Mouse (Mus musculus) heart, embryonic 12.5 days (tissue): ENCODE data around the gene Tns1. TPM values are rescaled to one million over a fixed set of nuclear protein-coding genes. Genes with fewer than 3 reads are reported as not detected.
A peak's percentile ranks its signal among the peaks of the same experiment; 100 is the strongest.

Source experiments
- ATAC-seq: fragments of 200-750 bp; cut with Nextera tagmentation; 2 replicates; pipeline ENCODE4 v1.8.0; 2017; ENCODE audit warnings: moderate TSS enrichment, moderate library complexity; ENCODE audit not compliant: insufficient number of reproducible peaks, low FRiP score
- H3K27ac ChIP-seq: fragments of 300-500 bp; sonication (generic); 2 replicates; pipeline ENCODE4 v1.5.1; 2016; ENCODE audit warnings: mild to moderate bottlenecking, moderate library complexity; ENCODE audit not compliant: poor library complexity, severe bottlenecking
- H3K27me3 ChIP-seq: fragments of 300-500 bp; sonication (generic); replicated peaks from 2 replicates; pipeline ENCODE4 v1.6.1; 2016; ENCODE audit warnings: mild to moderate bottlenecking, moderate library complexity
- H3K36me3 ChIP-seq: fragments of 300-500 bp; sonication (generic); 2 replicates; pipeline ENCODE4 v1.6.1; 2016; ENCODE audit warnings: mild to moderate bottlenecking, moderate library complexity
- H3K4me1 ChIP-seq: fragments of 300-500 bp; sonication (generic); replicated peaks from 2 replicates; pipeline ENCODE4 v1.6.1; 2016; ENCODE audit warnings: mild to moderate bottlenecking
- H3K4me2 ChIP-seq: fragments of 300-500 bp; sonication (generic); 2 replicates; pipeline ENCODE4 v1.6.1; 2016; ENCODE audit warnings: mild to moderate bottlenecking, moderate library complexity
- H3K4me3 ChIP-seq: fragments of 300-500 bp; sonication (generic); 2 replicates; pipeline ENCODE4 v1.5.1; 2016; ENCODE audit warnings: mild to moderate bottlenecking
- H3K9ac ChIP-seq: fragments of 300-500 bp; sonication (generic); 2 replicates; pipeline ENCODE4 v1.6.1; 2016; ENCODE audit warnings: mild to moderate bottlenecking, moderate library complexity
- H3K9me3 ChIP-seq: fragments of 300-500 bp; sonication (generic); replicated peaks from 2 replicates; pipeline ENCODE4 v1.6.1; 2016; ENCODE audit warnings: mild to moderate bottlenecking, moderate library complexity
- WGBS: fragments of 180-500 bp; shearing (Covaris S2); methylation state at CpG from one replicate; pipeline ENCODE4 v1.1.7; 2016; 5-methylcytosine and 5-hydroxymethylcytosine counted together
- polyA plus RNA-seq: library from polyadenylated mRNA; unstranded; fragments of >200 nt; fragmentation: Nextera tagmentation; extraction: Ambion mirVana; gene quantifications from 2 replicates; pipeline ENCODE4 v1.2.1, GENCODE M21; 2016

Gene Tns1
- polyA plus RNA-seq, 1 experiment from 2014 or later: 115 TPM

DNA sequence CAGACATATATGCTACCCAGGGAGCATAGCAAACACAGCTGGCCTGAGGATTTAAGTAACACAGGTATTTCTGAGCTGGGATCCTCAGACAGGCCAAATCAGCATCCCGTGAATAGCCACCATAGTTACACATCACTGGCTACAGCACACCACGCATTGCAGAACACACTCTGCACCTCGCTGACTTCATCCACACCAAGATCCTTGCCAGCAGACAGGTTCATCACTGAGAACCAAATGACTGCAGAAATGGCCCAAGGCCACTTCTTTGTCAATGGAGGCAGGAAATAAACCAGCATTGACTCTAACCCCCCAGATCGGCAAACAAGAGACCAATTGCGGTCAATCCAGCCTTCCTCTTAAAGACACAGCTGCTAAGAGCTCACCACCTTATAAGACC, 66.7 kb downstream of the Tns1 start:
- peaks cover 79% of the 10 kb centered on the region for H3K4me1 ChIP-seq
- WGBS: 84% methylated on average over 5 of the region's 5 CpGs
- ATAC-seq: no peak

DNA sequence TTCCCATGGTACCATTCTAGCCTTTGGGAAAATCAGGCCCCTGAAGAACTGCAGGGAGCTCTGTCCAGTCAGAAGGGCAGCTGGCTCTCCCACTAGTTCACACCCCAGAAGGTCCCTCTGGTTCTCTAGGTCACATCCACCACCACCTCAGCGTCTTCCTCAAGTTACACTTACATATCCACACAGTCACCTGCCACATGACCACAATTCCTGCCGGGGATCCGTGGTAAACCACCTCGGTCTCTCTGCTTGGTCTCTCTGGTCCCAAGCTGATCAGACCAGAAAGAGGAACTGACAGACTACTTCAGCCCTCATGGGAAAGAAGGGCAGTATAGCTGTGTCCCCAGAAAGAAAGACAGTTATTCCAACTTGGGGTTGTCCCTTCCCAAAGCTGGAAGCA, 68.7 kb downstream of the Tns1 start:
- WGBS: 60% methylated on average over 4 of the region's 4 CpGs
- H3K9me3 ChIP-seq: no peaks in the 10 kb centered on the region
- no peak overlapping the region for H3K4me2 ChIP-seq
- peak overlapping the region; percentile 97; the same call in 1 of the 2 replicates for H3K27ac ChIP-seq
- ATAC-seq: no peak
- H3K36me3 ChIP-seq: 0 out of 2 replicates have a peak, but pooled peaks cover 3% of the 10 kb centered on the region
- no peak overlapping the region for H3K4me3 ChIP-seq
- H3K27me3 ChIP-seq: no peaks in the 10 kb centered on the region
- no peak overlapping the region for H3K9ac ChIP-seq
- H3K4me1 ChIP-seq: peaks cover 83% of the 10 kb centered on the region

More for the DNA sequence above, 66.7 kb downstream of the Tns1 start:
- Histone ChIP-seq H3K36me3 (0 out of 2 replicates have a peak, but pooled peaks cover 3% of the 10 kb centered on the region), H3K9me3 (no peaks in the 10 kb centered on the region), H3K4me3 (no peak overlapping the region), H3K4me2 (no peak overlapping the region), H3K27ac (no peak overlapping the region), H3K9ac (no peak overlapping the region), H3K27me3 (no peaks in the 10 kb centered on the region)

DNA sequence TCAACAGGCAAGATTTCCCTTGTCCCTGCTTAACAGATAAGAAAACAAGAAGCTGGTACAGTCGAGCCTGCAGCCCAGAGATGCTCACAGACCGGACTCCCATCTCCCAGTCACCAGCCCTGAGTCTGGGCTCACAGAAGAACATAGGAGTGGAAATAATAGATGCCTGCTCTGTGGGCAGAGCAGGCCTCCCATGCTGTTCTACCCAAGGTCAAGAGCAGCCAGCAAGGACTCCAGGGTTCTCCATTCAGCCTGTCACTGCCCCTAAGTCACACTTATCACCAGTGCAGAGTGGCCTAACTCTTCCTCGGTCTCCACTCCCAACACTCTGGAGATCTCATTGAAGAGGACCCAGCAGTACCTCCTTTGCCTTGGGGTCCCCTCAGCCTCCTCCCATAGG, 69.8 kb downstream of the Tns1 start:
- Histone ChIP-seq H3K4me3 (no peak overlapping the region), H3K27me3 (no peaks in the 10 kb centered on the region), H3K4me1 (peaks cover 83% of the 10 kb centered on the region), H3K36me3 (no peaks in the 10 kb centered on the region), H3K9me3 (no peaks in the 10 kb centered on the region), H3K9ac (peak overlapping the region; percentile 45), H3K4me2 (peak overlapping the region; percentile 30), H3K27ac (peak overlapping the region; percentile 97)
- no peak; the same call in 1 of the 2 replicates for ATAC-seq
- WGBS: 17% methylated on average over 3 of the region's 3 CpGs

DNA sequence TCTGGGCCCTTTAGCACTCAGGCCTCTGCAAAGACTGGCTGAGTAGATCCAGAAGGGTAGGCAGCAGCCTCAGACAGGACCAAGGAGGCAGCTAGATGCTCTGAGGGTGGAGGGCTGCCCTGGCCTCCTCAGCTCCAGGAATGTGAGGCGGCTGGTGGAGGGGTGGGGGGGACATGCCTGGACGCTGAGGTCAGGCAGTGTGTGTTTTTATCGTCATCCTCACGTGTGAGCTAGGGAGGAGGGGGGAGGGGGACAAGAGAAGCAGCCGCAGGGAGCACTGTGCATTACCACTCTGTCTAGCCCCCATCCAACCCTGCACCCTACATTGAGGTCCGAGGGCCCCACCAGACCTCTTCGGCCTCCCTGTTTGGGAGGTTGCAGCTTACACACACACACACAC, 70.2 kb downstream of the Tns1 start:
- peak; percentile 82 for ATAC-seq
- WGBS: 5% methylated on average over 7 of the region's 7 CpGs
- Histone ChIP-seq H3K9me3 (no peaks in the 10 kb centered on the region), H3K4me3 (no peak overlapping the region), H3K27ac (peak overlapping the region; percentile 97), H3K4me2 (peak overlapping the region; percentile 30), H3K27me3 (no peaks in the 10 kb centered on the region), H3K4me1 (peaks cover 83% of the 10 kb centered on the region), H3K9ac (peak overlapping the region; percentile 45), H3K36me3 (no peaks in the 10 kb centered on the region)

DNA sequence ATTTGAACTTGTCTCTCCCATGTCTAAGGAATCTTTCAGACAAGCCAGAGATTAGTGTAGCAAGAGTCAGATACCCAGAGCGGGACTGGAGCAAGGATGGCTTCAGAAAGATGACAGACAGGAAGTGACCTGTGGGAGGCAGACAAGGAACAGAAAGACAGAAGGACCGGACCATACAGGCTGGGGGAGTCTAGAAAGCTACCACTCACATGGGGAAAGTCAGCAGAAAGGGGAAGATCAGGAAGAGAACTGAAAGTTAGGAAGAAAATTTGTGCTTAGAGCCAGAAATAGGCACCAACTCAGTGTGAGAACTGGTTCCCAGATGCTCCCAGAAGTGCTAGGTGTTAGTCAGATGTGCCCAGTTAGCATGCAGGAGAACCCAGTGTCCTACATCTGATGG, 71.2 kb downstream of the Tns1 start:
- 0 out of 2 replicates have a peak overlapping the region, but pooled peaks have one; percentile 24 for H3K9ac ChIP-seq
- no peak overlapping the region for H3K4me3 ChIP-seq
- H3K4me1 ChIP-seq: peaks cover 83% of the 10 kb centered on the region
- H3K27ac ChIP-seq: peak overlapping the region; percentile 97
- ATAC-seq: no peak
- 49% methylated on average over 2 of the region's 2 CpGs for WGBS
- peaks cover 2% of the 10 kb centered on the region; the same call in 1 of the 2 replicates for H3K36me3 ChIP-seq
- H3K27me3 ChIP-seq: no peaks in the 10 kb centered on the region
- no peak overlapping the region for H3K4me2 ChIP-seq
- H3K9me3 ChIP-seq: no peaks in the 10 kb centered on the region

- Histone ChIP-seq H3K27ac (peak overlapping the region; percentile 46; the same call in 1 of the 2 replicates), H3K27me3 (no peaks in the 10 kb centered on the region), H3K36me3 (peaks cover 7% of the 10 kb centered on the region; the same call in 1 of the 2 replicates), H3K4me1 (peaks cover 90% of the 10 kb centered on the region), H3K9ac (peak overlapping the region; percentile 43; the same call in 1 of the 2 replicates), H3K4me2 (no peak overlapping the region), H3K9me3 (no peaks in the 10 kb centered on the region), H3K4me3 (no peak overlapping the region)
- 25% methylated on average over 2 of the region's 2 CpGs for WGBS
- no peak for ATAC-seq
These were observed 72.9 kb downstream of the Tns1 start for GRCm38 (mm10) chr1:74051349-74051748.

DNA sequence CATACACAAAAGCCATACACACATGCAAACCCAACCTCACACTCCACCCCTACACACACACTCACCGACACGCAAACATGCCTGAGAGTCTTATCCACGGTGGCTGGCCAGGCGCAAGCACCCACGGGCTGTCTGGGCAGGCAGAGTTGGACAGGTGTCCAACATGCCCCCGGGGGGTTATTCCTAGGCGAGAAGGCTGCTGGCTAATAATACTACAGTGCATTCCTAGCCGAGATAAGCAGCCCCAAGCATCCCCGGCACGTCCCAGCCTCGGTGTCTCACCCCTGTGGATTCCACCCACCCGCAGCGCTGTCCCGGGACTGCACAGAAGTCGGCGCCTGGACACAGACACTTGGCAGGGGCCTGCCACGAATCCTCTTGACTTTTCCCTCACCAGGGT, 74.8 kb downstream of the Tns1 start:
- Histone ChIP-seq H3K4me2 (peak overlapping the region; percentile 35), H3K27me3 (no peaks in the 10 kb centered on the region), H3K9ac (peak overlapping the region; percentile 41; the same call in 1 of the 2 replicates), H3K4me3 (no peak overlapping the region), H3K36me3 (peaks cover 7% of the 10 kb centered on the region; the same call in 1 of the 2 replicates), H3K27ac (peak overlapping the region; percentile 93), H3K9me3 (no peaks in the 10 kb centered on the region), H3K4me1 (peaks cover 85% of the 10 kb centered on the region)
- WGBS: 27% methylated on average over 17 of the region's 17 CpGs
- peak; percentile 54 for ATAC-seq

- Histone ChIP-seq H3K36me3 (peaks cover 7% of the 10 kb centered on the region; the same call in 1 of the 2 replicates), H3K27ac (no peak overlapping the region), H3K4me3 (no peak overlapping the region), H3K27me3 (no peaks in the 10 kb centered on the region), H3K9me3 (no peaks in the 10 kb centered on the region), H3K4me1 (peaks cover 85% of the 10 kb centered on the region), H3K4me2 (no peak overlapping the region), H3K9ac (no peak overlapping the region)
- no peak for ATAC-seq
- WGBS: 72% methylated on average over 6 of the region's 6 CpGs
These were observed 76.5 kb downstream of the Tns1 start for GRCm38 (mm10) chr1:74047722-74048121.

DNA sequence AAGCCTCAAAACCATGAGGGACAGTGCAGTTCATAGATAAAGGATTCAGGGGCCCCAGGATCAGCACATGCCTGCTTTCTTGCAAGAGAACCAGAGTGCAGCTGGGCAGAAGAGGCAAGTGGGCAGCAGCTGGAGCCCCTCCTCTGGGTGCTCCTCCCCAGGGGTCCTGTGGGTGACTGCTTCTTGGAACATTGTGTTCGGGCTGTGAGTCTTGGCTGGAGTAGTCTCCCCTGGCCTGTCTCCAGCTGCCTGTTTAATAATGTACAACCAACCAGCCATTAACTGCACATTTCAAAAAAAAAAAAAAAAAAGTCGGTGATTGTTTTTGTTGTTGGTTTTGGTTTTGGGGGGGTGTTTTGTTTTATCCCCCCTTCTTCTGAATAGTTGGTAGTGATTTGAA, 76.9 kb downstream of the Tns1 start:
- H3K9me3 ChIP-seq: no peaks in the 10 kb centered on the region
- H3K27me3 ChIP-seq: no peaks in the 10 kb centered on the region
- ATAC-seq: no peak
- no peak overlapping the region for H3K27ac ChIP-seq
- H3K36me3 ChIP-seq: peaks cover 7% of the 10 kb centered on the region; the same call in 1 of the 2 replicates
- H3K4me1 ChIP-seq: peaks cover 86% of the 10 kb centered on the region
- peak overlapping the region; percentile 48; the same call in 1 of the 2 replicates for H3K9ac ChIP-seq
- no peak overlapping the region for H3K4me3 ChIP-seq
- no peak overlapping the region for H3K4me2 ChIP-seq
- WGBS: 56% methylated on average over 2 of the region's 2 CpGs

DNA sequence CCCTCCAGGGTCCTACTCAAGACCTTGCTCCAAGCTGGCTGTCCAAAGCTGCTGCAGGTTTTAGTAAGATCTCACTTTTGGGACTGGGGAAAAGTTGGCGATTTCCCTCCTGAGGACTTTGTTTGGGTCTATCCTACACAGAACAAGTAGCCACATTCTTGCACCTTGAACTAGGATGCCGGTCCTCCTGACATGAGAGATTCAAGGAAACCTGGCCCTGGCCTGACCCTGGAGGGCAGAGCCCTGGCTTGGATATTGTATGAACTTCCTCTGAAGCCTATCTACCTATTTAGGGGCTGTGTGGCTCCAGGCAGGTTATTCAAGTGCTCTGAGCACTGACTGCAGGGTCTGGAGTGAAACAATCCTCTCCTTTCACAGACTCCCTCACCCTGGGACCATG, 79.2 kb downstream of the Tns1 start:
- 80% methylated on average over 2 of the region's 2 CpGs for WGBS
- H3K4me1 ChIP-seq: peaks cover 94% of the 10 kb centered on the region
- no peak overlapping the region for H3K9ac ChIP-seq
- no peaks in the 10 kb centered on the region for H3K9me3 ChIP-seq
- H3K4me2 ChIP-seq: no peak overlapping the region
- no peak overlapping the region for H3K27ac ChIP-seq
- H3K36me3 ChIP-seq: peaks cover 7% of the 10 kb centered on the region; the same call in 1 of the 2 replicates
- H3K4me3 ChIP-seq: no peak overlapping the region
- no peaks in the 10 kb centered on the region for H3K27me3 ChIP-seq
- no peak for ATAC-seq

DNA sequence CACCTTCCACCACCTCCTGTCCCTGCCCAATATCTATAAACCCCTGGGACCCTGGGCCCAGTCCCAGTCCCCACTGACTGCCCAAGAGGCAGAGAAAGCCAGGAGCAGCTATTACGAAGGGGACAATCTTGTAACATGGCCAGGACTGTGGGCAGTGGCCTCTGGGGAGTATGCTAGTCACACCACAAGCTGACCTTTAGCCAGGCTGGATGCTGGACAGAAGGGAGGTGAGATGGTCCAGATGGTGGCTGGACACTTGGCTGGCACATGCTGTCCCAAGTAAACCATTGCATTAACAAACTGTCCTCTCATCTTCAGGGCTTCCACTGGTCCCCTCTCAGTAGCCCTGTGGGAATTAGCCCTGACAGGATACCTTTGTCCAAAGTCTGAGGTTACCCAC, 79.8 kb downstream of the Tns1 start:
- Histone ChIP-seq H3K4me1 (peaks cover 94% of the 10 kb centered on the region), H3K4me3 (no peak overlapping the region), H3K4me2 (no peak overlapping the region), H3K9ac (no peak overlapping the region), H3K27me3 (no peaks in the 10 kb centered on the region), H3K27ac (peak overlapping the region; percentile 58), H3K9me3 (no peaks in the 10 kb centered on the region), H3K36me3 (peaks cover 7% of the 10 kb centered on the region; the same call in 1 of the 2 replicates)
- no peak for ATAC-seq
- 62% methylated on average over 1 of the region's 1 CpGs for WGBS
